In the genomic region with DNA sequence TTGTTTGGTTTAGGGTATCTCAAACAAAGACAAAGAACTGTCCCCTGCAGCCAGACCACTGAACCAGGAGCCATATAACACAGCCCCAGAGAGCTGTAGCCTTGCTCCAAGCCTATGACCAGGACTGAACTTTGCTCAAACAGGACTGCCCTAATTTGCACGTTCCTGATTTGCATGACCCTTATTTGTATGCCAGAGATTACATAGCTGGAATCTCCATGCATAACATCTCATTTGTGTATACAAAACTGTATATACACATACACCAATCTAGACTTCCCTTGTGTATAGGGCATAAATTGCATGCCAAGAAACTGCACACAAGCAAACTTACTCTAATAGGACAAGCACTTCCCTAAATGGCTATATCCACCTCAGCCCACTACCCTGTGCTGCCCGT, we compare ENCODE assay signal across 15 mouse cellular contexts.
"Had no signal": no experiment of that assay in that cellular context is flagged by ENCODE, and none has a peak within 500 bp of the region (broad histone marks: within the 10 kb centered on the region; RNA-seq: fewer than 3 reads in every experiment).

No protein-coding gene starts in this region.

- DNase-seq: retina, postnatal 1 day; right cerebral cortex, adult 18-20 months; right cerebral cortex, postnatal 14 days; right cerebral cortex, postnatal 25 days; right cerebral cortex, postnatal 4 days; spleen, adult 18-20 months; thymus, adult 18-20 months; thymus, adult 2 months; thymus, postnatal 14 days; thymus, postnatal 25 days; thymus, postnatal 36 days; thymus, postnatal 4 days had no signal

- H3K27me3 ChIP-seq: neural tube, embryonic 15.5 days; stomach, embryonic 15.5 days had no signal

- H3K4me2 ChIP-seq: neural tube, embryonic 15.5 days; stomach, embryonic 15.5 days had no signal

- H3K9me3 ChIP-seq: neural tube, embryonic 15.5 days; stomach, embryonic 15.5 days had no signal

- H3K27ac ChIP-seq: neural tube, embryonic 15.5 days; stomach, embryonic 15.5 days; stomach, postnatal 0 days had no signal

- H3K4me3 ChIP-seq: neural tube, embryonic 15.5 days; stomach, embryonic 15.5 days had no signal

- H3K4me1 ChIP-seq: neural tube, embryonic 15.5 days; stomach, embryonic 15.5 days had no signal

- H3K9ac ChIP-seq: neural tube, embryonic 15.5 days; stomach, embryonic 15.5 days had no signal

- H3K36me3 ChIP-seq: neural tube, embryonic 15.5 days; stomach, embryonic 15.5 days had no signal
